Mouse (Mus musculus) CH12.LX (cell line): ENCODE data around the gene Med22.

Experiments used
- CHD1 ChIP-seq: IDR thresholded peaks from 2 replicates; pipeline ENCODE4 v1.6.1; 2012; ENCODE audit warnings: low read depth, low read length, improper control_type of control experiment, inconsistent platforms
- CTCF ChIP-seq, 2 experiments: IDR thresholded peaks in 1 of 2; conservative IDR thresholded peaks in 1 of 2; 2 replicates each; pipeline ENCODE4 v1.5.1; 2011 to 2012; ENCODE audit warnings: low read depth in 2 of 2, low read length in 2 of 2, improper control_type of control experiment in 1 of 2, inconsistent platforms in 1 of 2, mild to moderate bottlenecking in 1 of 2, moderate library complexity in 1 of 2
- ELF1 ChIP-seq: IDR thresholded peaks from 2 replicates; pipeline ENCODE4 v1.6.1; 2014; ENCODE audit warnings: low read depth, mild to moderate bottlenecking, inconsistent platforms, low read length, improper control_type of control experiment
- EP300 ChIP-seq: IDR thresholded peaks from 2 replicates; pipeline ENCODE4 v1.6.1; 2011; ENCODE audit warnings: low read length, improper control_type of control experiment
- HCFC1 ChIP-seq: IDR thresholded peaks from 2 replicates; pipeline ENCODE4 v1.6.1; 2012; ENCODE audit warnings: low read depth, mild to moderate bottlenecking, inconsistent platforms, low read length, improper control_type of control experiment
- KAT2A ChIP-seq: IDR thresholded peaks from 2 replicates; pipeline ENCODE4 v1.6.1; 2012; ENCODE audit warnings: low read length, improper control_type of control experiment, inconsistent platforms; ENCODE audit not compliant: insufficient replicate concordance
- MYC ChIP-seq: IDR thresholded peaks from 2 replicates; pipeline ENCODE4 v1.6.1; 2011; ENCODE audit warnings: low read depth, mild to moderate bottlenecking, improper control_type of control experiment, low read length
- POLR2A ChIP-seq: IDR thresholded peaks from 2 replicates; pipeline ENCODE4 v1.6.1; 2011; ENCODE audit warnings: low read depth, mild to moderate bottlenecking, improper control_type of control experiment, low read length
- SMC3 ChIP-seq: IDR thresholded peaks from 2 replicates; pipeline ENCODE4 v1.6.1; 2011; ENCODE audit warnings: low read depth, low read length, improper control_type of control experiment
- TCF12 ChIP-seq: IDR thresholded peaks from 2 replicates; pipeline ENCODE4 v1.6.1; 2014; ENCODE audit warnings: low read depth, mild to moderate bottlenecking, inconsistent platforms, low read length, improper control_type of control experiment
- USF1 ChIP-seq: IDR thresholded peaks from 2 replicates; pipeline ENCODE4 v1.6.1; 2014; ENCODE audit warnings: low read depth, mild to moderate bottlenecking, inconsistent platforms, low read length, improper control_type of control experiment
- USF2 ChIP-seq: conservative IDR thresholded peaks from 2 replicates; pipeline ENCODE4 v1.6.1; 2011; ENCODE audit warnings: low read depth, low read length, improper control_type of control experiment
- ZNF384 ChIP-seq: IDR thresholded peaks from 2 replicates; pipeline ENCODE4 v1.6.1; 2012; ENCODE audit warnings: low read depth, low read length, improper control_type of control experiment, inconsistent platforms

DNA sequence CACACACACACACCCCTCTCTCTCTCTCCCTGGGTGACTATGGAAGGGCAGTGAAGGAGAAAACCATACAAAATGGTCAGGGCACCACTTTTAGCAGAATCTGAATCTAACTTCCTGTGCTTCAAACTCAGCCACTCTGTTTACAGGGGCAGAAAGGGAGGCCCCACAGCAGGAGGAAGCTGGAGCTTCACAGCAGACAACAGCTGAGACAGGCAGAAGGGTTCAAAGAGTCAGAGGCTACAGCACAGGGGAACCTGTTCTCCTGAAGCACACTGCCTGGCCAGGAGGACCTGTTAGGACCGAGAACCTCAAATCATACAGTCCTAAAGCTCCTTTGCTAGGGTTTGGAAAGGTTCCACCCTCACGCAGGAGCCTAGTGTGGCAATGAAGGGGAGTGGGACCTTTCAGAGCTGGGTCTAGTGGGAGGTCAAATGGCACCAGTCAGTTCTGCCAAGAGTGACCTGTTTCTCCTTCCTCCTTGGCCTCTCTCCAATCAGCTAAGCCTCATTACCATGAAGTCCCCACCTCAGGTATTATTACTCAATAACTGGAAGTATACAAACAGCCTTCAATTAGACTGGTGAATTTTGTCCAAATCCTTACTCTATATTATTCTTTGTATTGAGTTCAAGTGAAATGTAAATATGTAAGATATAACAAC lies 44.4 kb upstream of the Med22 start:
- TF ChIP-seq KAT2A (no peak), MYC (no peak), USF1 (no peak), CTCF (conservative IDR thresholded peaks at IDR 0.05 in 1 of 2, IDR thresholded peaks at IDR 0.05 in 1 of 2; ENCODE audit: low read depth in 2 of 2, low read length in 2 of 2) (no peak), EP300 (no peak), USF2 (no peak), TCF12 (no peak), ELF1 (no peak), POLR2A (no peak), ZNF384 (no peak), CHD1 (no peak), SMC3 (no peak), HCFC1 (no peak)
